Mouse (Mus musculus) megakaryocyte, embryonic 14.5 days (primary cell): Measurements from ENCODE around the gene Gm20661. TPM values are rescaled to one million over a fixed set of nuclear protein-coding genes. Genes with fewer than 3 reads are reported as not detected.

ENCODE experiments used
- H3K27me3 ChIP-seq: replicated peaks from 2 replicates; pipeline ENCODE3; 2012; ENCODE audit warnings: inconsistent platforms
- H3K36me3 ChIP-seq: replicated peaks from 2 replicates; pipeline ENCODE3; 2012; ENCODE audit warnings: low read length, inconsistent platforms, mixed read lengths
- H3K4me1 ChIP-seq: 2 replicates; pipeline ENCODE4 v1.6.1; 2012; ENCODE audit warnings: inconsistent platforms
- H3K4me3 ChIP-seq: replicated peaks from 2 replicates; pipeline ENCODE3; 2012; ENCODE audit warnings: moderate library complexity, mild to moderate bottlenecking, inconsistent platforms
- H3K9me3 ChIP-seq: 2 replicates; pipeline ENCODE4 v1.6.1; 2012; ENCODE audit warnings: inconsistent platforms
- FLI1 ChIP-seq: IDR thresholded peaks from 2 replicates; pipeline ENCODE4 v1.6.1; 2012; ENCODE audit warnings: low read length, inconsistent platforms, mixed read lengths
- GATA1 ChIP-seq: IDR thresholded peaks from 3 replicates; pipeline ENCODE4 v1.6.1; 2012; ENCODE audit warnings: mixed read lengths, low read length, inconsistent platforms, borderline replicate concordance
- polyA plus RNA-seq: library from polyadenylated mRNA; stranded (reverse); fragments of >175 nt; gene quantifications from 2 replicates; pipeline ENCODE4 v1.2.3, GENCODE M21; 2012; ENCODE audit warnings: low replicate concordance; ENCODE audit not compliant: insufficient read depth

Gene Gm20661
- polyA plus RNA-seq, result 2.7 TPM in 1 of 2 replicates, not detected in the other

- peak; percentile 99 for TF ChIP-seq FLI1
- TF ChIP-seq GATA1, result peak; percentile 97
Measured at GRCm38 (mm10) chr9:107982681-107983346, at the start of gene Gm20661. TSS of gene Gm20661 (plus strand) at chr9:107983058.

GRCm38 (mm10) chr9:107934146-107934545 lies 48.7 kb upstream of the Gm20661 start:
- no peaks in the 10 kb centered on the region for H3K9me3 ChIP-seq
- peak overlapping the region; percentile 73 for H3K4me3 ChIP-seq
- H3K36me3 ChIP-seq, result no peaks in the 10 kb centered on the region
- TF ChIP-seq FLI1 (no peak), GATA1 (no peak)
- H3K4me1 ChIP-seq, result peaks cover 19% of the 10 kb centered on the region
- H3K27me3 ChIP-seq, result peaks cover 93% of the 10 kb centered on the region

More at GRCm38 (mm10) chr9:107982681-107983346, at the start of gene Gm20661:
- H3K9me3 ChIP-seq, result no peaks in the 10 kb centered on the region
- H3K4me3 ChIP-seq, result peak within 1 kb of the TSS; percentile 99
- H3K27me3 ChIP-seq, result no peaks in the 10 kb centered on the region
- H3K36me3 ChIP-seq, result peaks cover 78% of the 10 kb centered on the region
- H3K4me1 ChIP-seq, result peaks cover 86% of the 10 kb centered on the region

- Histone ChIP-seq H3K4me3 (peak within 1 kb of the TSS; percentile 81), H3K27me3 (peaks cover 93% of the 10 kb centered on the region)
Measured at GRCm38 (mm10) chr9:107935374-107935773, 47.5 kb upstream of the Gm20661 start, which contains the start of gene Camkv. TSS of gene Camkv (plus strand) at chr9:107935674.

GRCm38 (mm10) chr9:107935790-107936214 lies 47.1 kb upstream of the Gm20661 start:
- no peak for TF ChIP-seq GATA1
- no peak for TF ChIP-seq FLI1
- peaks cover 93% of the 10 kb centered on the region for H3K27me3 ChIP-seq
- no peaks in the 10 kb centered on the region for H3K9me3 ChIP-seq
- H3K4me1 ChIP-seq, result peaks cover 19% of the 10 kb centered on the region
- peak overlapping the region; percentile 81 for H3K4me3 ChIP-seq
- H3K36me3 ChIP-seq, result no peaks in the 10 kb centered on the region

More at GRCm38 (mm10) chr9:107935374-107935773, 47.5 kb upstream of the Gm20661 start, which contains the start of gene Camkv:
- no peaks in the 10 kb centered on the region for H3K36me3 ChIP-seq
- TF ChIP-seq GATA1 (no peak), FLI1 (no peak)
- peaks cover 19% of the 10 kb centered on the region for H3K4me1 ChIP-seq
- no peaks in the 10 kb centered on the region for H3K9me3 ChIP-seq

GRCm38 (mm10) chr9:107936215-107936822 lies 46.5 kb upstream of the Gm20661 start:
- TF ChIP-seq GATA1 (no peak), FLI1 (no peak)
- Histone ChIP-seq H3K36me3 (no peaks in the 10 kb centered on the region), H3K4me1 (peaks cover 19% of the 10 kb centered on the region), H3K9me3 (no peaks in the 10 kb centered on the region), H3K27me3 (peaks cover 93% of the 10 kb centered on the region), H3K4me3 (peak overlapping the region; percentile 81)

- Histone ChIP-seq H3K36me3 (no peaks in the 10 kb centered on the region), H3K4me1 (peaks cover 19% of the 10 kb centered on the region), H3K4me3 (no peak overlapping the region), H3K27me3 (peaks cover 91% of the 10 kb centered on the region), H3K9me3 (no peaks in the 10 kb centered on the region)
- no peak for TF ChIP-seq GATA1
- no peak for TF ChIP-seq FLI1
Measured at GRCm38 (mm10) chr9:107936831-107937230, 46.0 kb upstream of the Gm20661 start.

- Histone ChIP-seq H3K9me3 (no peaks in the 10 kb centered on the region), H3K4me3 (peak overlapping the region; percentile 29), H3K27me3 (peaks cover 32% of the 10 kb centered on the region), H3K4me1 (peaks cover 41% of the 10 kb centered on the region), H3K36me3 (no peaks in the 10 kb centered on the region)
- no peak for TF ChIP-seq FLI1
- TF ChIP-seq GATA1, result no peak
Measured at GRCm38 (mm10) chr9:107947241-107948194, 35.3 kb upstream of the Gm20661 start.

GRCm38 (mm10) chr9:107949184-107949921 lies 33.5 kb upstream of the Gm20661 start:
- H3K36me3 ChIP-seq, result peaks cover 7% of the 10 kb centered on the region
- TF ChIP-seq GATA1, result no peak
- H3K4me1 ChIP-seq, result peaks cover 46% of the 10 kb centered on the region
- no peaks in the 10 kb centered on the region for H3K9me3 ChIP-seq
- H3K27me3 ChIP-seq, result peaks cover 31% of the 10 kb centered on the region
- peak overlapping the region; percentile 5 for H3K4me3 ChIP-seq

GRCm38 (mm10) chr9:107949922-107950235 lies 33.0 kb upstream of the Gm20661 start, which contains the start of gene Traip:
TSS of gene Traip (plus strand) at chr9:107950136.
- H3K27me3 ChIP-seq, result peaks cover 31% of the 10 kb centered on the region
- peak within 1 kb of the TSS; percentile 99 for H3K4me3 ChIP-seq
- H3K9me3 ChIP-seq, result no peaks in the 10 kb centered on the region
- TF ChIP-seq FLI1, result no peak
- TF ChIP-seq GATA1, result no peak
- peaks cover 7% of the 10 kb centered on the region for H3K36me3 ChIP-seq
- H3K4me1 ChIP-seq, result peaks cover 46% of the 10 kb centered on the region
